Mouse (Mus musculus) testis, adult 2 months (tissue): Measurements from ENCODE around the gene Ubtd1. TPM values are rescaled to one million over a fixed set of nuclear protein-coding genes. Genes with fewer than 3 reads are reported as not detected.

Experiments
- H3K27ac ChIP-seq: fragments of 200-500 bp; 2 replicates; pipeline ENCODE4 v1.5.1; 2012; ENCODE audit warnings: low read depth, low read length; ENCODE audit not compliant: control insufficient read depth, insufficient read depth
- H3K27me3 ChIP-seq: fragments of 200-500 bp; 2 replicates; pipeline ENCODE4 v1.6.1; 2012; ENCODE audit warnings: mild to moderate bottlenecking, low read length, moderate library complexity; ENCODE audit not compliant: control insufficient read depth, insufficient read depth
- H3K36me3 ChIP-seq: fragments of 200-500 bp; 2 replicates; pipeline ENCODE4 v1.6.1; 2012; ENCODE audit warnings: mild to moderate bottlenecking, low read length; ENCODE audit not compliant: control insufficient read depth, insufficient read depth
- H3K4me1 ChIP-seq: fragments of 200-500 bp; 2 replicates; pipeline ENCODE4 v1.6.1; 2012; ENCODE audit warnings: low read length; ENCODE audit not compliant: control insufficient read depth, insufficient read depth
- H3K4me3 ChIP-seq: fragments of 200-500 bp; 2 replicates; pipeline ENCODE4 v1.5.1; 2012; ENCODE audit warnings: low read depth, mild to moderate bottlenecking, low read length, moderate library complexity, mixed read lengths; ENCODE audit not compliant: control insufficient read depth
- CTCF ChIP-seq: fragments of 200-500 bp; IDR thresholded peaks from 2 replicates; pipeline ENCODE4 v1.5.1; 2012; ENCODE audit warnings: low read depth, mild to moderate bottlenecking, inconsistent platforms, low read length, moderate library complexity; ENCODE audit not compliant: control insufficient read depth, insufficient read depth, insufficient replicate concordance
- POLR2A ChIP-seq: fragments of 200-500 bp; IDR thresholded peaks from 2 replicates; pipeline ENCODE4 v1.6.1; 2012; ENCODE audit warnings: low read depth, mild to moderate bottlenecking, inconsistent platforms, low read length, moderate library complexity; ENCODE audit not compliant: control insufficient read depth
- polyA plus RNA-seq: library from polyadenylated mRNA; depleted of rRNA; stranded (reverse); fragments of >200 nt; gene quantifications from 2 replicates; pipeline ENCODE4 v1.2.3, GENCODE M21; 2012

Gene Ubtd1
- polyA plus RNA-seq, 1 experiment = 282 TPM

DNA sequence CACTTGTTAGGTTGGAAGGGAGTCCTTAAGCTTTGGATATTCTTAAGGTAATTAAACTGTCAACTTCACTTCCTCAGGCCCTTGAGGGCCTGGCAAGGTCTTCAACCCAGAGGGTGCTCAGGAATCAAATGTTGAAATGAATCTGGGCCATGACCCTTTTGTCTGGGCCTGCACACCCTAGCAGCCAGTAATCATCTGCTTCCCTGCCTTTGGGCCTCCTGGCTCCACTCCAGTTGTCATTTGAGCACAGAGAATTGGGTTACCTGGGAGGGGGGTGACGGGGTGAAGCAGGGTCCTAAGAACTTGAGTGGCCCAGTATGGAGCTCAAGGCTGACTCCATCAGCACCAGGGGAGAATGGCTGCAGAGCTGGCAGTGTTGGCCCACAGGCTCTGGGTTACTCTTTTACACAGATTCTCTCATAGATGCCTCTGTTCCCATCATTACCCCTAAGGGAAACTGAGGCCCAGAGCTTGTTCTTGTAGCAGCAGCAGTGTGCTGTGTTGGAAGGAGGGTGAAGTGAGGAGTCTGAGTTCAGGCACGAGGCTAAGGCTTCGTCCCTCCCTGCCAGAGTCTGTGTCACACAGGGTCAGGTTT, 32.8 kb downstream of the Ubtd1 start:
- no peaks in the 10 kb centered on the region for H3K27me3 ChIP-seq
- TF ChIP-seq CTCF (no peak), POLR2A (no peak)
- no peaks in the 10 kb centered on the region; the same call in 1 of the 2 replicates for H3K36me3 ChIP-seq
- no peak overlapping the region for H3K27ac ChIP-seq
- no peaks in the 10 kb centered on the region; the same call in 1 of the 2 replicates for H3K4me1 ChIP-seq
- H3K4me3 ChIP-seq = no peak overlapping the region

DNA sequence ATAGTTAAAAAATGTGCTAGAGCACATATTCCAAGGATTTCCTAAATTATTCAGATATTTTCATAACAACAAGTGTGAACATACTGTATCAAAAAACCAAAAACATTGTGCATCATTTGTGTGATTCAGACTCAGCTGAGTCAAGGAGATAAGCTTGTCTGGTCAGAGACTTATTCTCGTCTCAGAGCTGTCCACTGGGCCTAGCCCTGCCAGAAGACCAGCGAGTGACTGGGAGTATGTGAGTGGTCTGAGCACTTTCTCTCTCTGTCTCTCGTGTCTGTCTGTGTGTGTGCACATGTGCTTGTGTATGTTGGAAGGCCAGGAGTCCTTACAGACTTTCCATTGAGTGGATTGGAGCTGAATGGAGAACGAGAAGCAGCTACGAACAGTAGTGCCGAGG, 33.4 kb downstream of the Ubtd1 start:
- Histone ChIP-seq H3K27ac (no peak overlapping the region), H3K36me3 (no peaks in the 10 kb centered on the region), H3K27me3 (no peaks in the 10 kb centered on the region), H3K4me1 (no peaks in the 10 kb centered on the region; the same call in 1 of the 2 replicates), H3K4me3 (no peak overlapping the region)
- TF ChIP-seq CTCF (no peak), POLR2A (no peak)

DNA sequence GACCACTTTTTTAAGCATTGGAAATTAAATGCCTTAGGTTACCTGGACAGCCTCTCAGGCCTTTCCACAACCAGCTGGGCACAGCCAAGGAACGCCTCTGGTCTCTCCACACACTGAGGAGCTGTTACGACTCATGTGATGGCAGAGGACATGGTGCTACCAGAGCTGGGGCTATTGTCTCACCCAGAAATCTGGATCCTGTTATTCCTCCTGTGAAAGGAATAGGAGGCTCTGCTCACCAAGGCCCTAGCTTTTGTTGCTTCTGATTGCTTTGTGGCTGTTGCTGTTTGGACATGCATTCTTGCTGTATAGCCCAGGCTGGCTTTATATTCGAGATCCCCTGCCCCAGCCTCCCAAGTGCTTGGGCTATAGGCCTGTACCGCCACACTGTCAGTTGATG, 34.7 kb downstream of the Ubtd1 start:
- TF ChIP-seq POLR2A = no peak
- H3K27ac ChIP-seq = no peak overlapping the region
- H3K36me3 ChIP-seq = no peaks in the 10 kb centered on the region; the same call in 1 of the 2 replicates
- H3K4me1 ChIP-seq = peaks cover 1% of the 10 kb centered on the region
- H3K4me3 ChIP-seq = no peak overlapping the region
- no peaks in the 10 kb centered on the region for H3K27me3 ChIP-seq

GRCm38 (mm10) chr19:42016840-42017239, 35.3 kb downstream of the Ubtd1 start:
- no peak overlapping the region for H3K4me3 ChIP-seq
- no peak overlapping the region for H3K27ac ChIP-seq
- no peak for TF ChIP-seq CTCF
- no peak for TF ChIP-seq POLR2A
- H3K27me3 ChIP-seq = no peaks in the 10 kb centered on the region
- H3K36me3 ChIP-seq = no peaks in the 10 kb centered on the region; the same call in 1 of the 2 replicates
- H3K4me1 ChIP-seq = peaks cover 4% of the 10 kb centered on the region

GRCm38 (mm10) chr19:42017399-42018247, 36.1 kb downstream of the Ubtd1 start:
- H3K36me3 ChIP-seq = no peaks in the 10 kb centered on the region; the same call in 1 of the 2 replicates
- H3K4me3 ChIP-seq = no peak overlapping the region
- no peak overlapping the region for H3K27ac ChIP-seq
- TF ChIP-seq POLR2A (no peak), CTCF (no peak)
- H3K4me1 ChIP-seq = peaks cover 4% of the 10 kb centered on the region
- no peaks in the 10 kb centered on the region for H3K27me3 ChIP-seq

DNA sequence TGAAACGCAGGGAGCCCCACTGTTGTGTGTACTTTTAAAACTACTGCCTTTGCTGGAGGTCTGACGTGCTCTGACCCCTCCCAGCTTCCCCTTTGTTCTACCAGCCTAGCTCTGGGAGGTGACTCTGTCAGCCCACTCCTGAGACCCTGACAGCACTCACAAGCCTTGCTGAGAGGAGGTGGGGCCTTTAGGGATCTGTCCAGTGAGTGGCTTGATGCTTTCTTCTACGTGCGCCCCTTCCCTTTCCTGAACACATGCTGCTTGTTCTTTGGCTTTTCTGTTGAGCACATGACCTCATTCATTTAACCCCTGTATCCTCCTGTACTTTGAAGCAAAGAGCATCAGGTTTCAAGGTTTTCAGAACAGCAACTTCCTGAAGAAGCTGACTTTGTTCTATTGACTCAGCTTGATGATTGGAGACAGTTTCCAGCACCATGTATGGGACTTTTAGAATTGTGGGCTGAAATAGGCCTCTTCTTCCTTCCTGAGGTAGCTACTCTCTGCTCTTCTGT, 37.5 kb downstream of the Ubtd1 start:
- TF ChIP-seq POLR2A (no peak), CTCF (no peak)
- H3K27me3 ChIP-seq = no peaks in the 10 kb centered on the region
- H3K4me3 ChIP-seq = no peak overlapping the region
- no peak overlapping the region for H3K27ac ChIP-seq
- peaks cover 9% of the 10 kb centered on the region for H3K4me1 ChIP-seq
- H3K36me3 ChIP-seq = no peaks in the 10 kb centered on the region; the same call in 1 of the 2 replicates

GRCm38 (mm10) chr19:42021681-42022541, 40.3 kb downstream of the Ubtd1 start:
- Histone ChIP-seq H3K27ac (no peak overlapping the region), H3K4me1 (peaks cover 10% of the 10 kb centered on the region), H3K4me3 (no peak overlapping the region), H3K36me3 (no peaks in the 10 kb centered on the region; the same call in 1 of the 2 replicates), H3K27me3 (no peaks in the 10 kb centered on the region)
- TF ChIP-seq CTCF = no peak
- TF ChIP-seq POLR2A = no peak
